Mouse (Mus musculus): ENCODE data around the gene Cyp3a59. TPM values are rescaled to one million over a fixed set of nuclear protein-coding genes. Genes with fewer than 3 reads are reported as not detected.
"Not testable (repeated sequence)": the region's sequence is repeated elsewhere in the genome, so short reads cannot be mapped to it uniquely, and the experiment has no call there.

The Cyp3a59 gene
- polyA plus RNA-seq (2016; fragmentation: Nextera tagmentation; extraction: Ambion mirVana), result not detected in 2 replicates

GRCm38 (mm10) chr5:146078945-146079344, at the start of gene Cyp3a59:
Gene Cyp3a59 (plus strand): TSS chr5:146079257.
- H3K4me3 ChIP-seq (replicated peaks); H3K27ac ChIP-seq; H3K4me1 ChIP-seq (replicated peaks); ATAC-seq (ENCODE audit: insufficient number of reproducible peaks, insufficient read depth, low FRiP score, low TSS enrichment, low read depth); H3K36me3 ChIP-seq; H3K27me3 ChIP-seq; H3K9ac ChIP-seq (replicated peaks); H3K4me2 ChIP-seq: not testable (repeated sequence)
- peaks cover 21% of the 10 kb centered on the region for H3K9me3 ChIP-seq

GRCm38 (mm10) chr5:146070099-146070498, 9.0 kb upstream of the Cyp3a59 start:
- Histone ChIP-seq H3K27ac (no peak overlapping the region), H3K4me3 (replicated peaks) (no peak overlapping the region), H3K27me3 (no peaks in the 10 kb centered on the region), H3K36me3 (no peaks in the 10 kb centered on the region), H3K9ac (replicated peaks) (no peak overlapping the region), H3K4me2 (no peak overlapping the region), H3K4me1 (replicated peaks) (no peaks in the 10 kb centered on the region), H3K9me3 (peaks cover 30% of the 10 kb centered on the region)
- WGBS, result 64% methylated on average over 1 of the region's 1 CpGs
- no peak for ATAC-seq (ENCODE audit: insufficient number of reproducible peaks, insufficient read depth, low FRiP score, low TSS enrichment, low read depth)

GRCm38 (mm10) chr5:146147903-146148302, 68.8 kb downstream of the Cyp3a59 start:
- 47% methylated on average over 2 of the region's 2 CpGs for WGBS
- no peak overlapping the region for H3K9ac ChIP-seq (replicated peaks)
- no peak overlapping the region for H3K4me2 ChIP-seq

GRCm38 (mm10) chr5:146150454-146150853, 71.4 kb downstream of the Cyp3a59 start:
- 74% methylated on average over 3 of the region's 3 CpGs for WGBS
- no peak overlapping the region for H3K4me3 ChIP-seq (replicated peaks)
- no peaks in the 10 kb centered on the region for H3K27me3 ChIP-seq
- no peak overlapping the region for H3K4me2 ChIP-seq
- no peak overlapping the region for H3K9ac ChIP-seq (replicated peaks)
- H3K27ac ChIP-seq, result no peak overlapping the region
- H3K36me3 ChIP-seq, result no peaks in the 10 kb centered on the region
- H3K9me3 ChIP-seq, result peaks cover 28% of the 10 kb centered on the region
- ATAC-seq (ENCODE audit: insufficient number of reproducible peaks, insufficient read depth, low FRiP score, low TSS enrichment, low read depth), result no peak
- H3K4me1 ChIP-seq (replicated peaks), result no peaks in the 10 kb centered on the region

More at GRCm38 (mm10) chr5:146147903-146148302, 68.8 kb downstream of the Cyp3a59 start:
- Histone ChIP-seq H3K9me3 (peaks cover 28% of the 10 kb centered on the region), H3K27me3 (no peaks in the 10 kb centered on the region), H3K27ac (no peak overlapping the region), H3K4me3 (replicated peaks) (no peak overlapping the region), H3K36me3 (no peaks in the 10 kb centered on the region), H3K4me1 (replicated peaks) (no peaks in the 10 kb centered on the region)
- no peak for ATAC-seq (ENCODE audit: insufficient number of reproducible peaks, insufficient read depth, low FRiP score, low TSS enrichment, low read depth)

GRCm38 (mm10) chr5:146158326-146158725, 79.3 kb downstream of the Cyp3a59 start:
- H3K36me3 ChIP-seq; H3K27ac ChIP-seq; ATAC-seq (ENCODE audit: insufficient number of reproducible peaks, insufficient read depth, low FRiP score, low TSS enrichment, low read depth); H3K9ac ChIP-seq (replicated peaks); H3K4me2 ChIP-seq; H3K4me3 ChIP-seq (replicated peaks); H3K27me3 ChIP-seq; H3K4me1 ChIP-seq (replicated peaks): not testable (repeated sequence)
- 91% methylated on average over 4 of the region's 4 CpGs for WGBS
- H3K9me3 ChIP-seq, result peaks cover 14% of the 10 kb centered on the region

GRCm38 (mm10) chr5:146160439-146160838, 81.4 kb downstream of the Cyp3a59 start, which contains the start of gene Gm5565:
Gene Gm5565 (minus strand): TSS chr5:146160539.
- not testable (repeated sequence) for ATAC-seq (ENCODE audit: insufficient number of reproducible peaks, insufficient read depth, low FRiP score, low TSS enrichment, low read depth); H3K27ac ChIP-seq; H3K4me3 ChIP-seq (replicated peaks); H3K27me3 ChIP-seq; H3K9ac ChIP-seq (replicated peaks); H3K4me2 ChIP-seq; H3K36me3 ChIP-seq; H3K4me1 ChIP-seq (replicated peaks)
- H3K9me3 ChIP-seq, result peaks cover 11% of the 10 kb centered on the region
- WGBS, result 95% methylated on average over 3 of the region's 3 CpGs

Other genes starting within 250 kb of the Cyp3a59 start
- gene Cyp3a11, start 199.3 kb upstream of the Cyp3a59 start, polyA plus RNA-seq (2016; fragmentation: Nextera tagmentation; extraction: Ambion mirVana), result not detected in 2 replicates
- not detected in 2 replicates for gene Cyp3a25, start 69.6 kb upstream of the Cyp3a59 start, polyA plus RNA-seq (2016; fragmentation: Nextera tagmentation; extraction: Ambion mirVana)
- gene Gm5565, start 81.3 kb downstream of the Cyp3a59 start, polyA plus RNA-seq (2016; fragmentation: Nextera tagmentation; extraction: Ambion mirVana), result not detected in 2 replicates
- not detected in 2 replicates for gene Gm6309, start 91.5 kb downstream of the Cyp3a59 start, polyA plus RNA-seq (2016; fragmentation: Nextera tagmentation; extraction: Ambion mirVana)
- gene 1700001J03Rik, start 106.0 kb downstream of the Cyp3a59 start, polyA plus RNA-seq (2016; fragmentation: Nextera tagmentation; extraction: Ambion mirVana), result not detected in 2 replicates
- 29.4 and 29.9 TPM in 2 replicates for gene Rnf6, start 142.3 kb downstream of the Cyp3a59 start, polyA plus RNA-seq (2016; fragmentation: Nextera tagmentation; extraction: Ambion mirVana)
- 30.1 and 31.3 TPM in 2 replicates for gene Cdk8, start 152.0 kb downstream of the Cyp3a59 start, polyA plus RNA-seq (2016; fragmentation: Nextera tagmentation; extraction: Ambion mirVana)

Measured in limb, embryonic 12.5 days (tissue).